Mouse (Mus musculus): ENCODE measurements at regions not wholly inside any gene's neighbourhood (a gene's known extent, or its start where the extent isn't known, plus 50 kb on each side); places are given as distances from the start of the nearest gene placed in this dataset.
A peak's percentile ranks its signal among the peaks of the same experiment; 100 is the strongest.

GRCm38 (mm10) chr10:55416304-55416703, 690.4 kb upstream of the Msl3l2 start:
- no peak for DNase-seq
- intact Hi-C loops (cut with DNase I), result no loop called here

GRCm38 (mm10) chr10:55416769-55417168, 689.9 kb upstream of the Msl3l2 start:
- intact Hi-C loops (cut with DNase I), result no loop called here
- no peak for DNase-seq

DNA sequence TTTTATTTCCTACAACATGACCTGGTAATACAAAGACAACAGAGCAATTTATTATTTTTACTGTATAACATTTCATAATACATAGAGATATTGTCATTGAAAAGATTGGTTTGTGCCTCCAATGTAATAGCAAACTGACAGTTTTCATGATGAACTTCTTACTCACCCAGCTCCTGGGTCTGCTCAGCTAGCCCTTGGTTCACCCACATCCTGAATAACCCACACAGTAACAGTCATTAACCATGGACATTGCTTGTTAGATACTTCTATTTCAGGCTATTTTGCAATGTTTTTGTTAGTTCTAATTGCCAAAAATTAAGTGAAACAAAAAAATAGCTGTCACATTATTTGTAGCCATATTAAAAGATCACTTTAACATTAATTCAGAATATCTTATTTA, 684.3 kb upstream of the Msl3l2 start:
- DNase-seq, result no peak
- intact Hi-C loops (cut with DNase I), result no loop called here

DNA sequence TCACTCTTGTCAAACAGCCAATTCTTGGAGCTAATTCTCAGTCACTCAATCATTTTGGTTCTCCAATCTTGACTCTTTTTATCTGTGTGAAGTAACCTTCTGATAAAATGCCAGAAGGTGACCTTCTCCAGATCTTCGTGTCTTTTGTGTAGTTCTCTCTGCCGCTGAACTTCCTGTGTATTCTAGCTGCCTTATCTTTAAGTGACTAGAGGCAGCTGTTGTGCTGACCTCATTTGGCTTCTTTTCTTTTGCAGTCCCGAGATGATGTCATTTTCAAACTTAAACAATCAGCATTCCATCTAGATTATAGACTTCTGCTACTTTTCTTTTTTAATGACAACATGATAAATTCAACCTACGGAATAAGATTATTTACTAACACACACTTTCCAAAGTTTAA, 681.8 kb upstream of the Msl3l2 start:
- intact Hi-C loops (cut with DNase I), result no loop called here

More for the DNA sequence above, 681.8 kb upstream of the Msl3l2 start:
- peak; percentile 3 to 20 for DNase-seq
